Mouse (Mus musculus) embryonic facial prominence, embryonic 10.5 days (tissue): ENCODE results near the gene Coro7. TPM values are rescaled to one million over a fixed set of nuclear protein-coding genes. Genes with fewer than 3 reads are reported as not detected.

ENCODE experiments used
- DNase-seq: peaks from one replicate; pipeline ENCODE4 v3.0.0-alpha.2; 2017; ENCODE audit warnings: low spot score
- H3K27ac ChIP-seq: fragments of 300-500 bp; sonication (generic); replicated peaks from 2 replicates; pipeline ENCODE4 v1.5.1; 2016; ENCODE audit warnings: mild to moderate bottlenecking
- H3K27me3 ChIP-seq: fragments of 300-500 bp; sonication (generic); replicated peaks from 2 replicates; pipeline ENCODE4 v1.6.1; 2016; ENCODE audit warnings: low read depth, mild to moderate bottlenecking; ENCODE audit not compliant: poor library complexity, severe bottlenecking
- H3K36me3 ChIP-seq: fragments of 300-500 bp; sonication (generic); replicated peaks from 2 replicates; pipeline ENCODE4 v1.6.1; 2016; ENCODE audit warnings: mild to moderate bottlenecking, moderate library complexity
- H3K4me1 ChIP-seq: fragments of 300-500 bp; sonication (generic); 2 replicates; pipeline ENCODE4 v1.6.1; 2016
- H3K4me3 ChIP-seq: fragments of 300-500 bp; sonication (generic); 2 replicates; pipeline ENCODE4 v1.5.1; 2016; ENCODE audit warnings: mild to moderate bottlenecking, moderate library complexity
- H3K9me3 ChIP-seq: fragments of 300-500 bp; sonication (generic); 2 replicates; pipeline ENCODE4 v1.6.1; 2016; ENCODE audit warnings: mild to moderate bottlenecking
- WGBS: fragments of 180-500 bp; shearing (Covaris S2); methylation state at CpG from one replicate; pipeline ENCODE4 v1.1.7; 2016; 5-methylcytosine and 5-hydroxymethylcytosine counted together
- polyA plus RNA-seq: library from polyadenylated mRNA; unstranded; fragments of >200 nt; fragmentation: Nextera tagmentation; extraction: Ambion mirVana; gene quantifications from 2 replicates; pipeline ENCODE4 v1.2.1, GENCODE M21; 2016

Coro7 gene
- polyA plus RNA-seq, 1 experiment from 2014 or later, result 23.3 TPM

- peaks cover 57% of the 10 kb centered on the region for H3K36me3 ChIP-seq
- no peaks in the 10 kb centered on the region for H3K9me3 ChIP-seq
- WGBS, result 84% methylated on average over 10 of the region's 10 CpGs
- H3K4me1 ChIP-seq, result peaks cover 97% of the 10 kb centered on the region
- DNase-seq, result no peak
- peak overlapping the region; percentile 89 for H3K27ac ChIP-seq
- H3K27me3 ChIP-seq, result no peaks in the 10 kb centered on the region
- H3K4me3 ChIP-seq, result no peak overlapping the region
These were observed 24.9 kb downstream of the Coro7 start for GRCm38 (mm10) chr16:4654706-4655105.

GRCm38 (mm10) chr16:4652707-4653416, 26.7 kb downstream of the Coro7 start:
- Histone ChIP-seq H3K4me3 (peak overlapping the region; percentile 16; the same call in 1 of the 2 replicates), H3K27me3 (no peaks in the 10 kb centered on the region), H3K4me1 (peaks cover 100% of the 10 kb centered on the region), H3K36me3 (peaks cover 76% of the 10 kb centered on the region), H3K9me3 (no peaks in the 10 kb centered on the region), H3K27ac (peak overlapping the region; percentile 89)
- DNase-seq, result peak; percentile 65
- WGBS, result 56% methylated on average over 4 of the region's 4 CpGs

- no peaks in the 10 kb centered on the region for H3K27me3 ChIP-seq
- peaks cover 100% of the 10 kb centered on the region for H3K4me1 ChIP-seq
- 38% methylated on average over 7 of the region's 7 CpGs for WGBS
- DNase-seq, result peak; percentile 92
- no peaks in the 10 kb centered on the region for H3K9me3 ChIP-seq
- H3K36me3 ChIP-seq, result peaks cover 85% of the 10 kb centered on the region
- peak overlapping the region; percentile 4; the same call in 1 of the 2 replicates for H3K4me3 ChIP-seq
- H3K27ac ChIP-seq, result peak overlapping the region; percentile 89
These were observed 28.0 kb downstream of the Coro7 start for GRCm38 (mm10) chr16:4651624-4652023.

- Histone ChIP-seq H3K9me3 (no peaks in the 10 kb centered on the region), H3K4me1 (peaks cover 100% of the 10 kb centered on the region), H3K27ac (peak overlapping the region; percentile 89), H3K27me3 (no peaks in the 10 kb centered on the region), H3K4me3 (no peak overlapping the region; the same call in 1 of the 2 replicates), H3K36me3 (peaks cover 90% of the 10 kb centered on the region)
- 82% methylated on average over 1 of the region's 1 CpGs for WGBS
- DNase-seq, result no peak
These were observed 28.5 kb downstream of the Coro7 start for GRCm38 (mm10) chr16:4651081-4651480.

- H3K36me3 ChIP-seq, result peaks cover 93% of the 10 kb centered on the region
- no peak overlapping the region for H3K4me3 ChIP-seq
- 90% methylated on average over 3 of the region's 3 CpGs for WGBS
- DNase-seq, result peak; percentile 7
- no peaks in the 10 kb centered on the region for H3K9me3 ChIP-seq
- H3K27me3 ChIP-seq, result no peaks in the 10 kb centered on the region
- peaks cover 100% of the 10 kb centered on the region for H3K4me1 ChIP-seq
- H3K27ac ChIP-seq, result peak overlapping the region; percentile 89
These were observed 29.4 kb downstream of the Coro7 start for GRCm38 (mm10) chr16:4650161-4650560.

GRCm38 (mm10) chr16:4649692-4650091, 29.9 kb downstream of the Coro7 start:
- peaks cover 100% of the 10 kb centered on the region for H3K4me1 ChIP-seq
- DNase-seq, result no peak
- H3K9me3 ChIP-seq, result no peaks in the 10 kb centered on the region
- H3K4me3 ChIP-seq, result no peak overlapping the region
- H3K27me3 ChIP-seq, result no peaks in the 10 kb centered on the region
- peak overlapping the region; percentile 89 for H3K27ac ChIP-seq
- WGBS, result 89% methylated on average over 11 of the region's 11 CpGs
- peaks cover 89% of the 10 kb centered on the region for H3K36me3 ChIP-seq

- peak overlapping the region; percentile 89 for H3K27ac ChIP-seq
These were observed 30.4 kb downstream of the Coro7 start for GRCm38 (mm10) chr16:4649211-4649610.

GRCm38 (mm10) chr16:4648416-4649023, 31.1 kb downstream of the Coro7 start:
- Histone ChIP-seq H3K36me3 (peaks cover 87% of the 10 kb centered on the region), H3K27ac (peak overlapping the region; percentile 68), H3K9me3 (no peaks in the 10 kb centered on the region), H3K27me3 (no peaks in the 10 kb centered on the region), H3K4me1 (peaks cover 100% of the 10 kb centered on the region), H3K4me3 (no peak overlapping the region)
- peak; percentile 9 for DNase-seq
- WGBS, result 86% methylated on average over 28 of the region's 28 CpGs

More at GRCm38 (mm10) chr16:4649211-4649610, 30.4 kb downstream of the Coro7 start:
- Histone ChIP-seq H3K36me3 (peaks cover 85% of the 10 kb centered on the region), H3K27me3 (no peaks in the 10 kb centered on the region), H3K4me3 (no peak overlapping the region), H3K4me1 (peaks cover 100% of the 10 kb centered on the region), H3K9me3 (no peaks in the 10 kb centered on the region)
- peak; percentile 7 for DNase-seq
- WGBS, result 82% methylated on average over 5 of the region's 5 CpGs

- WGBS, result 58% methylated on average over 13 of the region's 13 CpGs
- Histone ChIP-seq H3K9me3 (no peaks in the 10 kb centered on the region), H3K4me3 (peak overlapping the region; percentile 6; the same call in 1 of the 2 replicates), H3K36me3 (peaks cover 86% of the 10 kb centered on the region), H3K27ac (peak overlapping the region; percentile 68), H3K27me3 (no peaks in the 10 kb centered on the region), H3K4me1 (peaks cover 100% of the 10 kb centered on the region)
- peak; percentile 20 for DNase-seq
These were observed 31.9 kb downstream of the Coro7 start for GRCm38 (mm10) chr16:4647651-4648141.

- peaks cover 80% of the 10 kb centered on the region for H3K36me3 ChIP-seq
- H3K27me3 ChIP-seq, result no peaks in the 10 kb centered on the region
- peak; percentile 20 for DNase-seq
- peaks cover 100% of the 10 kb centered on the region for H3K4me1 ChIP-seq
- H3K4me3 ChIP-seq, result peak overlapping the region; percentile 6; the same call in 1 of the 2 replicates
- no peaks in the 10 kb centered on the region for H3K9me3 ChIP-seq
- peak overlapping the region; percentile 68 for H3K27ac ChIP-seq
- WGBS, result 66% methylated on average over 4 of the region's 4 CpGs
These were observed 32.7 kb downstream of the Coro7 start for GRCm38 (mm10) chr16:4646831-4647230.

GRCm38 (mm10) chr16:4645867-4646266, 33.7 kb downstream of the Coro7 start:
- WGBS, result 81% methylated on average over 4 of the region's 4 CpGs
- Histone ChIP-seq H3K27me3 (no peaks in the 10 kb centered on the region), H3K9me3 (no peaks in the 10 kb centered on the region), H3K36me3 (peaks cover 71% of the 10 kb centered on the region), H3K27ac (peak overlapping the region; percentile 68), H3K4me1 (peaks cover 100% of the 10 kb centered on the region), H3K4me3 (no peak overlapping the region)
- no peak for DNase-seq

GRCm38 (mm10) chr16:4643670-4644419, 35.7 kb downstream of the Coro7 start:
- 73% methylated on average over 11 of the region's 11 CpGs for WGBS
- peak; percentile 21 for DNase-seq
- peaks cover 98% of the 10 kb centered on the region for H3K4me1 ChIP-seq
- no peak overlapping the region for H3K4me3 ChIP-seq
- peaks cover 51% of the 10 kb centered on the region for H3K36me3 ChIP-seq
- H3K27ac ChIP-seq, result 0 out of 2 replicates have a peak overlapping the region, but pooled peaks have one; percentile 37
- no peaks in the 10 kb centered on the region for H3K9me3 ChIP-seq
- H3K27me3 ChIP-seq, result no peaks in the 10 kb centered on the region
